Mouse (Mus musculus): ENCODE results near the gene Haus3.

DNA sequence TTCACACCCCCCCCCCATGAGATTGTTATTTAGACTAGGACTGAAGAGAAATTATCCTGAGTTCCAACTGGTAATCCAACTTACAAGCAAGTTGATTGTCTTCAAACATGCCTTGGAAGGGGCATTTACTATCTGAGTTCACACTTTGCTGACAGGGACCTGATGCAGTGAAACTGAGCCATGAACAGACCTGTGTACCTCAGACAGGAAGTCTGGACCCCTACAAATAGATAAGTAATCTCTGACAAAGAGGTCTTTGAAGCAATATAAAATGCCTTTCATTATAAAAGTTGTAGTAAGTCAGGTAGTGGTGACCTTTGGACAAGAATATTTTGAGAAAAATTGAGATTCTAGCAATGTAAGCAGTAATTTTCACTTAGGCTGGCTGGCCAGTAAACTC lies 20.9 kb downstream of the Haus3 start:
- TF ChIP-seq POLR2A (IDR thresholded peaks at IDR 0.05; ENCODE audit: extremely low read depth, insufficient read depth, low read length) (no peak), CTCF (IDR thresholded peaks at IDR 0.05; ENCODE audit: extremely low read depth, insufficient read depth, low read length) (no peak)

Measured in cortical plate, adult 2 months (tissue).